Mouse (Mus musculus): ENCODE results near the gene Aco1. TPM values are rescaled to one million over a fixed set of nuclear protein-coding genes. Genes with fewer than 3 reads are reported as not detected.

Gene Aco1
- polyA plus RNA-seq (2015; fragmentation: Illumina TruSeq; extraction: RNeasy Lipid Tissue Mini Kit (QIAGEN cat#74804); ENCODE audit: insufficient read depth, low replicate concordance), result 20.1 TPM

GRCm38 (mm10) chr4:40142743-40143532 is at the start of gene Aco1:
Gene Aco1, plus strand, starts transcription at chr4:40143081.

GRCm38 (mm10) chr4:40239409-40240271 is 96.8 kb downstream of the Aco1 start, which contains the start of gene Ddx58:
Gene Ddx58, minus strand, starts transcription at chr4:40239828.

Other genes with a start within 250 kb of the Aco1 start
- 121 TPM for gene Ddx58, start 96.7 kb downstream of the Aco1 start, polyA plus RNA-seq (2015; fragmentation: Illumina TruSeq; extraction: RNeasy Lipid Tissue Mini Kit (QIAGEN cat#74804); ENCODE audit: insufficient read depth, low replicate concordance)
- 11.9 TPM for gene Smim27, start 126.5 kb downstream of the Aco1 start, polyA plus RNA-seq (2015; fragmentation: Illumina TruSeq; extraction: RNeasy Lipid Tissue Mini Kit (QIAGEN cat#74804); ENCODE audit: insufficient read depth, low replicate concordance)
- gene Topors, start 126.8 kb downstream of the Aco1 start, polyA plus RNA-seq (2015; fragmentation: Illumina TruSeq; extraction: RNeasy Lipid Tissue Mini Kit (QIAGEN cat#74804); ENCODE audit: insufficient read depth, low replicate concordance), result 35.6 TPM
- gene Ndufb6, start 136.3 kb downstream of the Aco1 start, polyA plus RNA-seq (2015; fragmentation: Illumina TruSeq; extraction: RNeasy Lipid Tissue Mini Kit (QIAGEN cat#74804); ENCODE audit: insufficient read depth, low replicate concordance), result 46.4 TPM